Mouse (Mus musculus) heart, postnatal 14 days (tissue): ENCODE measurements around the gene Cblc. TPM values are rescaled to one million over a fixed set of nuclear protein-coding genes. Genes with fewer than 3 reads are reported as not detected.
A peak's percentile ranks its signal among the peaks of the same experiment; 100 is the strongest.

Source experiments
- DNase-seq, 2 experiments: peaks; one replicate each; pipeline ENCODE4 v3.0.0; 2021 to 2022
- intact Hi-C: fragments of 180-260 bp; cut with DNase I; formaldehyde crosslinking; loops from one replicate; pipeline ENCODE4 v1.15.1; 2025
- total RNA-seq, 2 experiments: library from RNA; stranded (reverse); gene quantifications; 2 replicates each; pipeline ENCODE4 v1.2.3; 2021

The Cblc gene
- total RNA-seq, 2 experiments from 2014 or later = not detected

- intact Hi-C loops = no loop called here
Observed at GRCm38 (mm10) chr7:19741329-19742031, 55.1 kb downstream of the Cblc start.

DNA sequence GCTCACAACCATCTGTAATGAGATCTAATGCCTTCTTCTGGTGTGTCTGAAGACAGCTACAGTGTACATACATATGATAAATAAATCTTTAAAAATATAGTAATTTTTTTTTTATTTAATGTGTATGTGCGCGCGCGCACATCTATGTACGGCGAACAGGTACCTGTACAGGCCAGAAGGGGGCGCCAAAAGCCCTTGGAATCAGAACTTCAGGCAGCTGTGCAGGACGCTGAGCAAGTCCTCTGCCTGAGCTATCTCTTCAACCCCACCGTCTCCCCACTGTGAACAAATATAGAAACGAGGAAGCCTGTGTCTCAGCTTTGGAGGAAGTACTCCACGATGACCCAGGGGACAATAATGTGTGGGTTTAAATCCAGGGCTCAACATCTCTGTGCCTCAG lies 56.3 kb downstream of the Cblc start:
- intact Hi-C loops = no loop called here
- DNase-seq = peak in 1 of 2 experiments; percentile 34

More at GRCm38 (mm10) chr7:19741329-19742031, 55.1 kb downstream of the Cblc start:
- DNase-seq = peak; percentile 26 to 38

DNA sequence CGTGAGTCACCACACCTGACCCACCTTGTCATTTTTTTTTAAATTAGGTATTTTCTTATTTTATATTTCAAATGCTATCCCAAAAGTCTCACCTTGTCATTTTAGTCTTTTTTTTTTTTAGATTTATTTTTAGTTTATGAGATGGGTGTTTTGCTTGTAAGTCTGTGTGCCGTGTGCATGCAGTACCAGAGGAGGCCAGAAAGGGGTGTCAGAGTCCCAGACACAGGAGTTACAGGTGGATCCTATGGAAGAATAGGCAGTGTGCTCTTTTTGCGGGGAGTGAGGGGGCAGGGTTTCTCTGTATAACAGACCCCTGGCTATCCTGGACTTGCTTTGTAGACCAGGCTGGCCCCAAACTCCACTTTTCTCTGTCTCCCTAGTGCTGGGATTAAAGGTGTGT lies 57.8 kb downstream of the Cblc start:
- intact Hi-C loops = no loop called here
- DNase-seq = no peak

- intact Hi-C loops = no loop called here
- DNase-seq = no peak
Observed at GRCm38 (mm10) chr7:19736389-19737057, 60.1 kb downstream of the Cblc start.

DNA sequence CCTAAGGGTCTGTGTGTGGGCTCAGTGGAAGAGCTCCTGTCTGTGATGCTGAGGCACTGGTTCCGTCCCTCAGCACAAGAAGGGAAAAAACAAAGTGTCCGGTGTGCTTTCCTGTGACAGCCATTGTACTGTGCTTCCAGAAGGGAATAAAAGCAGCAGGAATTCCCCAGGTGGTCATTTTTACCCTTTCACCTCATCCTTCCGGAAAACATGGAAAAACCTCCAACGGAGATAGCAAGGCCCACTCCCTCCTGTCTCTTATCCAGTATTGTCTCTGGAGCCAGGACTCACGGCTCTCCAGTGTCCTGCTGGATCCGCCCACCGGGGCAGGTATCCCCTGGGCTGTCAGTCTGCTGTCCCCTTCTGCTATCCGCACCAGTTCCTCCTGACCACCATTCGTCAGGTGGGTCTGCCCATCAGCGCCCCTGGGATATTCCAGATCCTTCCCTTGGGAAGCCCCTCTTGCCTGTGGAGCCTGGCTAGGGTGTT lies 62.4 kb downstream of the Cblc start:
- intact Hi-C loops = no loop called here
- no peak for DNase-seq

Other genes with a start within 250 kb of the Cblc start
- 10 to 100 TPM; 41.3 to 41.5 TPM for gene Ppp1r37, start 233.7 kb downstream of the Cblc start, total RNA-seq
- under 1 TPM; 0.20 to 0.36 TPM for gene Zfp296, start 219.5 kb downstream of the Cblc start, total RNA-seq
- 10 to 100 TPM; 45.6 to 49.8 TPM for gene Gemin7, start 219.2 kb downstream of the Cblc start, total RNA-seq
- gene Clasrp, start 192.3 kb downstream of the Cblc start, total RNA-seq = 10 to 100 TPM; 21.5 to 22.6 TPM
- gene Relb, start 167.4 kb downstream of the Cblc start, total RNA-seq = 1 to 10 TPM; 6.3 to 9.6 TPM
- 10 to 100 TPM; 80.2 to 82.8 TPM for gene Clptm1, start 131.8 kb downstream of the Cblc start, total RNA-seq
- under 1 TPM; 0.41 to 0.55 TPM for gene Apoc2, start 118.9 kb downstream of the Cblc start, total RNA-seq
- gene Gm44805, start 115.4 kb downstream of the Cblc start, total RNA-seq = not detected
- gene Apoc4, start 115.3 kb downstream of the Cblc start, total RNA-seq = not detected
- gene Apoc1, start 104.1 kb downstream of the Cblc start, total RNA-seq = 1 to 10 TPM; 2.2 to 8.9 TPM
- 100 to 1,000 TPM; 243 to 352 TPM for gene Apoe, start 97.6 kb downstream of the Cblc start, total RNA-seq
- gene Tomm40, start 81.4 kb downstream of the Cblc start, total RNA-seq = 100 to 1,000 TPM; 107 to 120 TPM
- 10 to 100 TPM; 37.2 to 39.7 TPM for gene Nectin2, start 46.3 kb downstream of the Cblc start, total RNA-seq
- gene Bcam, start 25.8 kb downstream of the Cblc start, total RNA-seq = 100 to 1,000 TPM; 225 to 236 TPM
- 1 to 10 TPM; 3.9 to 4.5 TPM for gene Bcl3, start 26.0 kb upstream of the Cblc start, total RNA-seq
- not detected for gene Gm19345, start 55.2 kb upstream of the Cblc start, total RNA-seq
- 1 to 10 TPM in 1 of 2 experiments, under 1 TPM in 1; 0.34 to 1.2 TPM for gene Ceacam16, start 64.5 kb upstream of the Cblc start, total RNA-seq
- not detected for gene Ceacam19, start 91.2 kb upstream of the Cblc start, total RNA-seq
- gene Pvr, start 124.4 kb upstream of the Cblc start, total RNA-seq = 10 to 100 TPM; 20.0 to 25.6 TPM
- 1 to 10 TPM; 1.3 to 1.6 TPM for gene Igsf23, start 153.9 kb upstream of the Cblc start, total RNA-seq
- gene Ceacam20, start 168.6 kb upstream of the Cblc start, total RNA-seq = not detected
- gene Nlrp9b, start 194.7 kb upstream of the Cblc start, total RNA-seq = not detected